ENCODE assay signal across 19 mouse cellular contexts in genomic region chr2:114822657-114823056, GRCm38 (mm10).
A peak's percentile ranks its signal among the peaks of the same experiment; 100 is the strongest.
DNase-seq lines count a peak whose midpoint lies in the region; ATAC-seq and TF ChIP-seq lines count a peak whose summit lies in the region.
"Had no signal": no experiment of that assay in that cellular context is flagged by ENCODE, and none has a peak within 500 bp of the region (broad histone marks: within the 10 kb centered on the region; RNA-seq: fewer than 3 reads in every experiment).

No protein-coding gene starts in this region.

- H3K4me1 ChIP-seq in forebrain, postnatal 0 days (ENCODE audit: insufficient read depth) = no peaks in the 10 kb centered on the region
- H3K4me1 ChIP-seq in forebrain, embryonic 15.5 days = no peaks in the 10 kb centered on the region
- no peaks in the 10 kb centered on the region for H3K4me1 ChIP-seq in midbrain, embryonic 11.5 days (ENCODE audit: control insufficient read depth, insufficient read depth, low read length)
- H3K4me1 ChIP-seq in midbrain, embryonic 15.5 days = no peaks in the 10 kb centered on the region
- no peaks in the 10 kb centered on the region for H3K4me1 ChIP-seq in embryonic fibroblast, embryonic 13.5 days (ENCODE audit: control insufficient read depth, insufficient read depth, low read length)
- H3K4me1 ChIP-seq: embryonic facial prominence, embryonic 13.5 days; forebrain, embryonic 10.5 days; forebrain, embryonic 12.5 days had no signal

- no peak overlapping the region for H3K4me3 ChIP-seq in forebrain, postnatal 0 days (ENCODE audit: low read depth, low read length)
- H3K4me3 ChIP-seq in forebrain, embryonic 15.5 days = no peak overlapping the region
- no peak overlapping the region for H3K4me3 ChIP-seq in midbrain, embryonic 11.5 days (ENCODE audit: low read depth, low read length)
- no peak overlapping the region for H3K4me3 ChIP-seq in midbrain, embryonic 15.5 days
- H3K4me3 ChIP-seq in embryonic fibroblast, embryonic 13.5 days (ENCODE audit: insufficient read depth, low read length) = no peak overlapping the region
- H3K4me3 ChIP-seq: embryonic facial prominence, embryonic 13.5 days; erythroblast, embryonic 14.5 days; forebrain, embryonic 10.5 days; forebrain, embryonic 12.5 days had no signal

- H3K9me3 ChIP-seq in forebrain, postnatal 0 days (ENCODE audit: low read length) = no peaks in the 10 kb centered on the region
- no peaks in the 10 kb centered on the region for H3K9me3 ChIP-seq in forebrain, embryonic 15.5 days
- H3K9me3 ChIP-seq in midbrain, embryonic 11.5 days (ENCODE audit: control insufficient read depth, low read length) = no peaks in the 10 kb centered on the region
- no peaks in the 10 kb centered on the region for H3K9me3 ChIP-seq in midbrain, embryonic 15.5 days
- H3K9me3 ChIP-seq: embryonic facial prominence, embryonic 13.5 days; forebrain, embryonic 10.5 days; forebrain, embryonic 12.5 days had no signal

- no peaks in the 10 kb centered on the region for H3K27me3 ChIP-seq in forebrain, postnatal 0 days (ENCODE audit: insufficient read depth, low read length)
- H3K27me3 ChIP-seq in forebrain, embryonic 15.5 days = no peaks in the 10 kb centered on the region
- no peaks in the 10 kb centered on the region for H3K27me3 ChIP-seq in midbrain, embryonic 11.5 days (ENCODE audit: control insufficient read depth, insufficient read depth, low read length)
- H3K27me3 ChIP-seq in midbrain, embryonic 15.5 days (replicated peaks) = no peaks in the 10 kb centered on the region
- H3K27me3 ChIP-seq: embryonic facial prominence, embryonic 13.5 days; forebrain, embryonic 12.5 days had no signal

- peak; percentile 80 for ATAC-seq in forebrain, postnatal 0 days
- ATAC-seq in forebrain, embryonic 15.5 days (replicated peaks) = no peak
- ATAC-seq in midbrain, embryonic 11.5 days (ENCODE audit: low FRiP score) = no peak
- ATAC-seq in midbrain, embryonic 15.5 days (replicated peaks) = no peak
- ATAC-seq in megakaryocyte, adult 5-6 weeks (ENCODE audit: poor library complexity, severe bottlenecking) = no peak
- ATAC-seq: forebrain, embryonic 14.5 days had no signal

- WGBS in forebrain, postnatal 0 days = 63% methylated on average over 3 of the region's 3 CpGs
- WGBS in forebrain, embryonic 15.5 days = 56% methylated on average over 3 of the region's 3 CpGs
- WGBS in midbrain, embryonic 11.5 days = 58% methylated on average over 3 of the region's 3 CpGs
- 45% methylated on average over 3 of the region's 3 CpGs for WGBS in midbrain, embryonic 15.5 days

- H3K36me3 ChIP-seq in forebrain, postnatal 0 days (ENCODE audit: insufficient read depth) = no peaks in the 10 kb centered on the region
- H3K36me3 ChIP-seq in forebrain, embryonic 15.5 days = no peaks in the 10 kb centered on the region
- no peaks in the 10 kb centered on the region for H3K36me3 ChIP-seq in midbrain, embryonic 11.5 days (ENCODE audit: control insufficient read depth, insufficient read depth, low read length)
- no peaks in the 10 kb centered on the region for H3K36me3 ChIP-seq in midbrain, embryonic 15.5 days (replicated peaks)
- H3K36me3 ChIP-seq: embryonic facial prominence, embryonic 13.5 days; forebrain, embryonic 10.5 days; forebrain, embryonic 12.5 days had no signal

- no peak overlapping the region for H3K9ac ChIP-seq in forebrain, postnatal 0 days
- no peak overlapping the region for H3K9ac ChIP-seq in forebrain, embryonic 15.5 days (replicated peaks)
- no peak overlapping the region for H3K9ac ChIP-seq in midbrain, embryonic 11.5 days (ENCODE audit: low read length)
- no peak overlapping the region for H3K9ac ChIP-seq in midbrain, embryonic 15.5 days
- H3K9ac ChIP-seq: embryonic facial prominence, embryonic 13.5 days; forebrain, embryonic 12.5 days had no signal

- no peak for TF ChIP-seq POLR2A in embryonic fibroblast, embryonic 13.5 days (IDR thresholded peaks at IDR 0.05; ENCODE audit: low read depth, low read length)

- no peak for DNase-seq in forebrain, postnatal 0 days
- DNase-seq in midbrain, embryonic 11.5 days (ENCODE audit: low spot score, missing footprints) = peak; percentile 78
- DNase-seq: adrenal gland, adult 2 months; adrenal gland, postnatal 10 days; adrenal gland, postnatal 25 days; cerebellum, adult 11-12 months; cerebellum, adult 2 months; cerebellum, adult 9-10 months; cerebellum, postnatal 10 days; cerebellum, postnatal 25 days had no signal

- H3K4me2 ChIP-seq in forebrain, postnatal 0 days (ENCODE audit: low read depth) = no peak overlapping the region
- no peak overlapping the region for H3K4me2 ChIP-seq in forebrain, embryonic 15.5 days (replicated peaks)
- H3K4me2 ChIP-seq in midbrain, embryonic 11.5 days = no peak overlapping the region
- H3K4me2 ChIP-seq in midbrain, embryonic 15.5 days = no peak overlapping the region
- H3K4me2 ChIP-seq: embryonic facial prominence, embryonic 13.5 days; forebrain, embryonic 12.5 days had no signal

- H3K27ac ChIP-seq in forebrain, postnatal 0 days (ENCODE audit: low read depth, low read length) = peak overlapping the region; percentile 1
- H3K27ac ChIP-seq in forebrain, embryonic 15.5 days (replicated peaks) = no peak overlapping the region
- H3K27ac ChIP-seq in midbrain, embryonic 11.5 days (ENCODE audit: low read depth, low read length) = no peak overlapping the region
- H3K27ac ChIP-seq in midbrain, embryonic 15.5 days = no peak overlapping the region
- H3K27ac ChIP-seq in embryonic fibroblast, embryonic 13.5 days (ENCODE audit: insufficient read depth, low read length) = peak overlapping the region; percentile 78
- H3K27ac ChIP-seq: embryonic facial prominence, embryonic 13.5 days; forebrain, embryonic 10.5 days; forebrain, embryonic 12.5 days had no signal

- TF ChIP-seq CTCF in forebrain, postnatal 0 days (IDR thresholded peaks at IDR 0.05; ENCODE audit: low read depth) = no peak
- TF ChIP-seq CTCF in embryonic fibroblast, embryonic 13.5 days (IDR thresholded peaks at IDR 0.05; ENCODE audit: borderline replicate concordance, insufficient read depth, low read length) = no peak

Comparison
In these comparisons a context has a peak if more than half of its experiments do, and no peak if none do; other contexts are left out.
1. H3K27ac ChIP-seq: peak in forebrain, postnatal 0 days (single experiment) and embryonic fibroblast, embryonic 13.5 days (single experiment); none in forebrain, embryonic 15.5 days (single experiment), midbrain, embryonic 11.5 days (single experiment) and midbrain, embryonic 15.5 days (single experiment).